Mouse (Mus musculus): ENCODE measurements around the gene Satb2.

Gene Satb2

GRCm38 (mm10) chr1:56933821-56934220 lies 44.6 kb downstream of the Satb2 start:
- in situ Hi-C loops (cut with MboI, MseI): loop anchor here (10.0 kb wide), 1 partner anchor 889 kb away; no protein-coding TSS in a partner anchor

GRCm38 (mm10) chr1:56930096-56930495 lies 48.4 kb downstream of the Satb2 start:
- in situ Hi-C loops (cut with MboI, MseI): loop anchor here (10.0 kb wide), 1 partner anchor 885 kb away; no protein-coding TSS in a partner anchor

GRCm38 (mm10) chr1:56928731-56929130 lies 49.7 kb downstream of the Satb2 start:
- in situ Hi-C loops (cut with MboI, MseI): no loop called here

- in situ Hi-C loops (cut with MboI, MseI): no loop called here
These were observed 58.0 kb downstream of the Satb2 start for GRCm38 (mm10) chr1:56920472-56920871.

- in situ Hi-C loops (cut with MboI, MseI): no loop called here
These were observed 64.2 kb downstream of the Satb2 start for GRCm38 (mm10) chr1:56914279-56914678.

- in situ Hi-C loops (cut with MboI, MseI): loop anchor here (10.0 kb wide), 1 partner anchor 1444 kb away; no protein-coding TSS in a partner anchor
These were observed 77.7 kb downstream of the Satb2 start for GRCm38 (mm10) chr1:56900706-56901287.

- in situ Hi-C loops (cut with MboI, MseI): loop anchor here (10.0 kb wide), 1 partner anchor 1445 kb away; no protein-coding TSS in a partner anchor
These were observed 78.3 kb downstream of the Satb2 start for GRCm38 (mm10) chr1:56900187-56900586.

GRCm38 (mm10) chr1:56898606-56899396 lies 79.6 kb downstream of the Satb2 start:
- in situ Hi-C loops (cut with MboI, MseI): no loop called here

- in situ Hi-C loops (cut with MboI, MseI): no loop called here
These were observed 80.8 kb downstream of the Satb2 start for GRCm38 (mm10) chr1:56897492-56898180.

- in situ Hi-C loops (cut with MboI, MseI): no loop called here
These were observed 81.8 kb downstream of the Satb2 start for GRCm38 (mm10) chr1:56896670-56897069.

- in situ Hi-C loops (cut with MboI, MseI): no loop called here
These were observed 85.7 kb downstream of the Satb2 start for GRCm38 (mm10) chr1:56892766-56893165.

- in situ Hi-C loops (cut with MboI, MseI): no loop called here
These were observed 89.5 kb downstream of the Satb2 start for GRCm38 (mm10) chr1:56888939-56889338.

- in situ Hi-C loops (cut with MboI, MseI): no loop called here
These were observed 90.9 kb downstream of the Satb2 start for GRCm38 (mm10) chr1:56887524-56887923.

GRCm38 (mm10) chr1:56871485-56871884 lies 107.0 kb downstream of the Satb2 start:
- in situ Hi-C loops (cut with MboI, MseI): no loop called here

- in situ Hi-C loops (cut with MboI, MseI): no loop called here
These were observed 113.2 kb downstream of the Satb2 start for GRCm38 (mm10) chr1:56865246-56865645.

- in situ Hi-C loops (cut with MboI, MseI): no loop called here
These were observed 115.7 kb downstream of the Satb2 start for GRCm38 (mm10) chr1:56862799-56863198.

- in situ Hi-C loops (cut with MboI, MseI): no loop called here
These were observed 121.2 kb downstream of the Satb2 start for GRCm38 (mm10) chr1:56857202-56857601.

- in situ Hi-C loops (cut with MboI, MseI): no loop called here
These were observed 128.0 kb downstream of the Satb2 start for GRCm38 (mm10) chr1:56850446-56850845.

- in situ Hi-C loops (cut with MboI, MseI): no loop called here
These were observed 132.1 kb downstream of the Satb2 start for GRCm38 (mm10) chr1:56846358-56846757.

GRCm38 (mm10) chr1:56845523-56846118 lies 132.8 kb downstream of the Satb2 start:
- in situ Hi-C loops (cut with MboI, MseI): no loop called here

GRCm38 (mm10) chr1:56844551-56845330 lies 133.7 kb downstream of the Satb2 start:
- in situ Hi-C loops (cut with MboI, MseI): no loop called here
